Mouse (Mus musculus) kidney, embryonic 16.5 days (tissue): ENCODE results near the gene Siae. TPM values are rescaled to one million over a fixed set of nuclear protein-coding genes. Genes with fewer than 3 reads are reported as not detected.

Experiments used
- ATAC-seq: fragments of 200-750 bp; cut with Nextera tagmentation; 2 replicates; pipeline ENCODE4 v1.8.0; 2017; ENCODE audit warnings: moderate TSS enrichment; ENCODE audit not compliant: low FRiP score, low TSS enrichment
- H3K27ac ChIP-seq: fragments of 300-500 bp; sonication (generic); 2 replicates; pipeline ENCODE4 v1.5.1; 2014; ENCODE audit warnings: low read length
- H3K27me3 ChIP-seq: fragments of 300-500 bp; sonication (generic); 2 replicates; pipeline ENCODE4 v1.6.1; 2014; ENCODE audit warnings: low read length, control low read depth, mixed read lengths; ENCODE audit not compliant: insufficient read depth
- H3K36me3 ChIP-seq: fragments of 300-500 bp; sonication (generic); 2 replicates; pipeline ENCODE4 v1.6.1; 2014; ENCODE audit warnings: low read length, control low read depth, mixed read lengths; ENCODE audit not compliant: insufficient read depth
- H3K4me1 ChIP-seq: fragments of 300-500 bp; sonication (generic); 2 replicates; pipeline ENCODE4 v1.6.1; 2014; ENCODE audit warnings: low read length, control low read depth, mixed read lengths; ENCODE audit not compliant: insufficient read depth
- H3K4me2 ChIP-seq: fragments of 300-500 bp; sonication (generic); replicated peaks from 2 replicates; pipeline ENCODE4 v1.6.1; 2014; ENCODE audit warnings: low read depth, low read length
- H3K4me3 ChIP-seq: fragments of 300-500 bp; sonication (generic); 2 replicates; pipeline ENCODE4 v1.5.1; 2014; ENCODE audit warnings: mild to moderate bottlenecking, low read length
- H3K9ac ChIP-seq: fragments of 300-500 bp; sonication (generic); replicated peaks from 2 replicates; pipeline ENCODE4 v1.6.1; 2014; ENCODE audit warnings: low read length
- H3K9me3 ChIP-seq: fragments of 300-500 bp; sonication (generic); 2 replicates; pipeline ENCODE4 v1.6.1; 2016; ENCODE audit warnings: low read length, control low read depth
- WGBS: fragments of 180-500 bp; shearing (Covaris S2); extraction: QIAGEN DNeasy Blood & Tissue Kit; methylation state at CpG from one replicate; pipeline ENCODE4 v1.1.7; 2014; 5-methylcytosine and 5-hydroxymethylcytosine counted together
- polyA plus RNA-seq: library from polyadenylated mRNA; unstranded; fragments of >200 nt; fragmentation: Nextera tagmentation; extraction: Ambion mirVana; gene quantifications from 2 replicates; pipeline ENCODE4 v1.2.1, GENCODE M21; 2015

Gene Siae
- polyA plus RNA-seq, 1 experiment from 2014 or later, result 13.6 TPM

DNA sequence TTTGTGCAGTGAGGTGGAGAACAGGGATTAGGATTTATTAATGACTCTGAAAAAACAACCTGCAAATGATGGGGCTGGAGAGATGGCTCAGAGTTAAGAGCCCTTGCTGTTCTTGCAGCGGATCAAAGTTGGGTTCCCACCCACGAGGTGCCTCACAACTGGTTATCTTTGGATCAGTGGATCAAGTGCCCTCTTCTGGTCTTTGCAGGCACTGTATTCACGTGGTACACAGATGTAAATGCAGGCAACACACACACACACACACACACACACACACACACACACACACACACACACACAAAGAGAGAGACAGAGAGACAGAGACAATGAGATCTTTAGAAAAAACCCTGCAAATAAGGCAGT, 132.4 kb downstream of the Siae start:
- Histone ChIP-seq H3K27me3 (no peaks in the 10 kb centered on the region), H3K4me2 (no peak overlapping the region), H3K9me3 (no peaks in the 10 kb centered on the region), H3K4me1 (no peaks in the 10 kb centered on the region), H3K36me3 (no peaks in the 10 kb centered on the region), H3K4me3 (no peak overlapping the region), H3K27ac (no peak overlapping the region), H3K9ac (no peak overlapping the region)
- WGBS, result 44% methylated on average over 3 of the region's 3 CpGs
- ATAC-seq, result no peak

DNA sequence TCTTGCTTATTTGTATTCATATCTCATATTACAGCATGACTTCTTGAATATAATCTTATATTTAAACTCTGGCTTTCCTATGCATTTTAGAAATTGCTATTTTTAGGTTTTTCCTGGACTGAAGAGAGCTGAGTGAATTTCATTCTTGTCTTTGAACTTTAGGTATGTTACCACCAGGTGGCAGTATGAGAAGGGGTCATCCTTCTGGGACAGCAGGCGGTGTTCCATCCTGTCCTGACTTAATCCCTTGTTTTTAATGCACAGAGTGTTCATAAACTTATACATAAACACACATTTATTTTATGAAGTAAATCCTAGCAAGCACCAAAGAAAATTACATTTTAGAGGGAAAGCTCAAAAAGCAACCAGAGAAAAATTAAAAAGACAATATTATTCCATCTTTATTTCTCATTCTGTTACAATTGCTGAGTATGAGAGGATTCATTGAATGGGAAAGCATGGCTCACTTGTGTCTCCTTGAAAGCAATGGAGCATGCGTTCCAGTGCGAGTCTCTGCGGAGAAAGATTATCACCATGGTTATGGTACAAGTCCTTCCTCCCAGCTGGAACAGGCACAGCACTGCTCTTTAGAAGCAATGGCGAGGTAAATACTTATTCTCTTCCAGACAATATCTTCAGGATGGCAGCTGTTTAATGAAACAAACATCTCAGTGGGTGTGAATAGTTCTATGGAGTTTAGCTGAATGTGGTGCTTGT, 134.6 kb downstream of the Siae start:
- no peaks in the 10 kb centered on the region for H3K27me3 ChIP-seq
- no peak overlapping the region for H3K9ac ChIP-seq
- no peak overlapping the region for H3K4me2 ChIP-seq
- no peaks in the 10 kb centered on the region for H3K9me3 ChIP-seq
- no peaks in the 10 kb centered on the region for H3K4me1 ChIP-seq
- no peaks in the 10 kb centered on the region for H3K36me3 ChIP-seq
- 57% methylated on average over 5 of the region's 5 CpGs for WGBS
- ATAC-seq, result no peak
- H3K4me3 ChIP-seq, result no peak overlapping the region
- no peak overlapping the region for H3K27ac ChIP-seq

Other genes starting within 250 kb of the Siae start
- 5.2 and 8.3 TPM in 2 replicates for gene Ccdc15, start 207.3 kb upstream of the Siae start, polyA plus RNA-seq
- 0.05 TPM in 1 of 2 replicates, not detected in the other for gene Hepacam, start 188.3 kb upstream of the Siae start, polyA plus RNA-seq
- 20.1 and 23.8 TPM in 2 replicates for gene Robo4, start 153.8 kb upstream of the Siae start, polyA plus RNA-seq
- gene Robo3, start 122.5 kb upstream of the Siae start, polyA plus RNA-seq, result 0.29 and 0.35 TPM in 2 replicates
- gene Msantd2, start 66.4 kb upstream of the Siae start, polyA plus RNA-seq, result 18.1 and 20.0 TPM in 2 replicates
- 87.0 and 96.5 TPM in 2 replicates for gene Esam, start 27.6 kb upstream of the Siae start, polyA plus RNA-seq
- gene Vsig2, start 16.4 kb upstream of the Siae start, polyA plus RNA-seq, result 2.4 and 2.8 TPM in 2 replicates
- gene Nrgn, start 2.8 kb upstream of the Siae start, polyA plus RNA-seq, result 2.1 and 2.6 TPM in 2 replicates
- 6.1 and 6.6 TPM in 2 replicates for gene Spa17, start 58.0 kb downstream of the Siae start, polyA plus RNA-seq
- gene Tbrg1, start 101.6 kb downstream of the Siae start, polyA plus RNA-seq, result 146 and 147 TPM in 2 replicates
- 0.06 TPM in 1 of 2 replicates, not detected in the other for gene Panx3, start 113.5 kb downstream of the Siae start, polyA plus RNA-seq
- gene Olfr160, start 160.6 kb downstream of the Siae start, polyA plus RNA-seq, result not detected in 2 replicates
- not detected in 2 replicates for gene Olfr874, start 189.4 kb downstream of the Siae start, polyA plus RNA-seq
- gene Olfr875, start 216.2 kb downstream of the Siae start, polyA plus RNA-seq, result 0.16 TPM in 1 of 2 replicates, not detected in the other
- not detected in 2 replicates for gene Olfr876, start 247.3 kb downstream of the Siae start, polyA plus RNA-seq